Mouse (Mus musculus): ENCODE results near the gene Ctnnd2.

Gene Ctnnd2

GRCm38 (mm10) chr15:30512467-30512866 is 340.1 kb downstream of the Ctnnd2 start:
- DNase-seq (ENCODE audit: low spot score in 2 of 2), result no peak

GRCm38 (mm10) chr15:30513122-30513521 is 340.7 kb downstream of the Ctnnd2 start:
- no peak for DNase-seq (ENCODE audit: low spot score in 2 of 2)

GRCm38 (mm10) chr15:30515425-30515824 is 343.0 kb downstream of the Ctnnd2 start:
- no peak for DNase-seq (ENCODE audit: low spot score in 2 of 2)

- no peak for DNase-seq (ENCODE audit: low spot score in 2 of 2)
Observed at GRCm38 (mm10) chr15:30541459-30541858, 369.1 kb downstream of the Ctnnd2 start.

- DNase-seq (ENCODE audit: low spot score in 2 of 2), result no peak
Observed at GRCm38 (mm10) chr15:30548263-30548662, 375.9 kb downstream of the Ctnnd2 start.

- no peak for DNase-seq (ENCODE audit: low spot score in 2 of 2)
Observed at GRCm38 (mm10) chr15:30550956-30551355, 378.6 kb downstream of the Ctnnd2 start.

GRCm38 (mm10) chr15:30553910-30554406 is 381.6 kb downstream of the Ctnnd2 start:
- DNase-seq (ENCODE audit: low spot score in 2 of 2), result no peak

- no peak for DNase-seq (ENCODE audit: low spot score in 2 of 2)
Observed at GRCm38 (mm10) chr15:30555787-30556186, 383.4 kb downstream of the Ctnnd2 start.

GRCm38 (mm10) chr15:30562375-30562774 is 390.0 kb downstream of the Ctnnd2 start:
- no peak for DNase-seq (ENCODE audit: low spot score in 2 of 2)

- no peak for DNase-seq (ENCODE audit: low spot score in 2 of 2)
Observed at GRCm38 (mm10) chr15:30564594-30564993, 392.2 kb downstream of the Ctnnd2 start.

- no peak for DNase-seq (ENCODE audit: low spot score in 2 of 2)
Observed at GRCm38 (mm10) chr15:30570254-30570800, 397.9 kb downstream of the Ctnnd2 start.

- DNase-seq (ENCODE audit: low spot score in 2 of 2), result no peak
Observed at GRCm38 (mm10) chr15:30587446-30587845, 415.1 kb downstream of the Ctnnd2 start.

- DNase-seq (ENCODE audit: low spot score in 2 of 2), result no peak
Observed at GRCm38 (mm10) chr15:30590865-30591264, 418.5 kb downstream of the Ctnnd2 start.

GRCm38 (mm10) chr15:30595507-30595906 is 423.1 kb downstream of the Ctnnd2 start:
- no peak for DNase-seq (ENCODE audit: low spot score in 2 of 2)

GRCm38 (mm10) chr15:30610613-30611012 is 438.2 kb downstream of the Ctnnd2 start:
- DNase-seq (ENCODE audit: low spot score in 2 of 2), result peak in 1 of 2 experiments; percentile 4

- no peak for DNase-seq (ENCODE audit: low spot score in 2 of 2)
Observed at GRCm38 (mm10) chr15:30615451-30615850, 443.1 kb downstream of the Ctnnd2 start.

- no peak for DNase-seq (ENCODE audit: low spot score in 2 of 2)
Observed at GRCm38 (mm10) chr15:30616861-30617260, 444.5 kb downstream of the Ctnnd2 start.

- DNase-seq (ENCODE audit: low spot score in 2 of 2), result no peak
Observed at GRCm38 (mm10) chr15:30617932-30618331, 445.5 kb downstream of the Ctnnd2 start.

- no peak for DNase-seq (ENCODE audit: low spot score in 2 of 2)
Observed at GRCm38 (mm10) chr15:30628524-30628923, 456.1 kb downstream of the Ctnnd2 start.

GRCm38 (mm10) chr15:30632113-30632735 is 459.8 kb downstream of the Ctnnd2 start:
- DNase-seq (ENCODE audit: low spot score in 2 of 2), result no peak

GRCm38 (mm10) chr15:30633917-30634316 is 461.5 kb downstream of the Ctnnd2 start:
- no peak for DNase-seq (ENCODE audit: low spot score in 2 of 2)

- DNase-seq (ENCODE audit: low spot score in 2 of 2), result no peak
Observed at GRCm38 (mm10) chr15:30634522-30634921, 462.1 kb downstream of the Ctnnd2 start.

GRCm38 (mm10) chr15:30640651-30641050 is 468.3 kb downstream of the Ctnnd2 start:
- no peak for DNase-seq (ENCODE audit: low spot score in 2 of 2)

GRCm38 (mm10) chr15:30645688-30646087 is 473.3 kb downstream of the Ctnnd2 start:
- DNase-seq (ENCODE audit: low spot score in 2 of 2), result no peak

All from spleen, postnatal 14 days (tissue).